Mouse (Mus musculus) ES-Bruce4 (cell line): ENCODE measurements around the gene Pxylp1. TPM values are rescaled to one million over a fixed set of nuclear protein-coding genes. Genes with fewer than 3 reads are reported as not detected.

Source experiments
- H3K27ac ChIP-seq: 2 replicates; pipeline ENCODE4 v1.5.1; 2012; ENCODE audit warnings: low read length, inconsistent platforms; ENCODE audit not compliant: insufficient read depth
- H3K27me3 ChIP-seq: 2 replicates; pipeline ENCODE4 v1.6.1; 2012; ENCODE audit warnings: mild to moderate bottlenecking, low read length, inconsistent platforms; ENCODE audit not compliant: control insufficient read depth, poor library complexity, insufficient read depth, severe bottlenecking
- H3K36me3 ChIP-seq: 2 replicates; pipeline ENCODE4 v1.6.1; 2012; ENCODE audit warnings: inconsistent platforms, mild to moderate bottlenecking, low read length, moderate library complexity; ENCODE audit not compliant: control insufficient read depth, poor library complexity, insufficient read depth, severe bottlenecking
- H3K4me1 ChIP-seq: one replicate; pipeline ENCODE4 v1.8.1; 2011; ENCODE audit warnings: low read length; ENCODE audit not compliant: control insufficient read depth, insufficient read depth
- H3K4me3 ChIP-seq: 2 replicates; pipeline ENCODE4 v1.5.1; 2011; ENCODE audit warnings: low read depth, mild to moderate bottlenecking, low read length
- H3K9ac ChIP-seq: 2 replicates; pipeline ENCODE4 v1.6.1; 2012; ENCODE audit warnings: low read depth, mild to moderate bottlenecking, inconsistent platforms; ENCODE audit not compliant: poor library complexity, severe bottlenecking
- H3K9me3 ChIP-seq: replicated peaks from 2 replicates; pipeline ENCODE4 v1.6.1; 2012; ENCODE audit warnings: mild to moderate bottlenecking, low read length, inconsistent platforms; ENCODE audit not compliant: control insufficient read depth, poor library complexity, insufficient read depth, severe bottlenecking
- CTCF ChIP-seq: IDR thresholded peaks from one replicate; pipeline ENCODE4 v1.8.1; 2011; ENCODE audit warnings: low read depth, low read length
- EP300 ChIP-seq: IDR thresholded peaks from 2 replicates; pipeline ENCODE4 v1.6.1; 2011; ENCODE audit warnings: low read depth, low read length; ENCODE audit not compliant: insufficient read depth
- POLR2A ChIP-seq: IDR thresholded peaks from one replicate; pipeline ENCODE4 v1.8.1; 2011; ENCODE audit warnings: low read length; ENCODE audit not compliant: insufficient read depth
- polyA plus RNA-seq: library from polyadenylated mRNA; stranded (reverse); fragments of >200 nt; gene quantifications from 2 replicates; pipeline ENCODE4 v1.2.4, GENCODE M21; 2011; ENCODE audit warnings: low read depth; ENCODE audit not compliant: missing spikeins, insufficient read depth, insufficient read length

Pxylp1 gene
- polyA plus RNA-seq, 1 experiment: 7.1 TPM

DNA sequence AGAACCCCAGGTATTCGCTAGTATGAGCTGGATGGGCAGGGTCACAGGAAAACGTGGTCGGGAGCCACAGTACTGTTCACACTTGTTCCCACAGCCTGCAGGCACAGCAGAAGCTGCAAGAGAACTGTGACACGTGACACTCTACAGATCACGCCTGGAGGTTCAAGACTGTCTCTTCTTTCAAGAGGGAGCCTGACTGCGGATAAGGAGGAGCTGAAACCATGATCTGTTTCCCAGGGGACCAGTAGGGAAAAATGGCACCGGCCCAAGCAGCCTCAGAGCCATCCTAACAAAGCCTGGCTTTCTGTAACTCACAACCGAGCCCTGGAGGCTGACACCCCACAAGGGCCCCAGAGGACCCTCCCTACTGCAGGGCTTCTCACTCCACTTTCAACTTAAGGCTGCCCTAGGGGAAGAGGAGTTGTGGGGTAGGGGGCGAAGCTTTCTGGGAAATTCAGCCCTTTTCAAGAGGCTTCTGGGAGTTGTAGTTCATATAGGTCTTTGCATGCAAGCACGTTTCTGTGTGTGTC, 97.0 kb downstream of the Pxylp1 start:
- H3K9me3 ChIP-seq: no peaks in the 10 kb centered on the region
- peak; percentile 51 for TF ChIP-seq POLR2A
- no peak for TF ChIP-seq EP300
- H3K36me3 ChIP-seq: no peaks in the 10 kb centered on the region
- no peaks in the 10 kb centered on the region for H3K27me3 ChIP-seq
- peak overlapping the region; percentile 11 for H3K4me3 ChIP-seq
- H3K9ac ChIP-seq: peak overlapping the region; percentile 61; the same call in 1 of the 2 replicates
- H3K27ac ChIP-seq: peak overlapping the region; percentile 18
- no peaks in the 10 kb centered on the region for H3K4me1 ChIP-seq

GRCm38 (mm10) chr9:96794601-96795000, 97.9 kb downstream of the Pxylp1 start:
- H3K9me3 ChIP-seq: no peaks in the 10 kb centered on the region
- TF ChIP-seq POLR2A (no peak), EP300 (no peak), CTCF (no peak)

GRCm38 (mm10) chr9:96792543-96792942, 99.9 kb downstream of the Pxylp1 start:
- Histone ChIP-seq H3K36me3 (no peaks in the 10 kb centered on the region), H3K27me3 (no peaks in the 10 kb centered on the region), H3K9ac (no peak overlapping the region), H3K27ac (no peak overlapping the region), H3K4me1 (no peaks in the 10 kb centered on the region), H3K4me3 (no peak overlapping the region), H3K9me3 (no peaks in the 10 kb centered on the region)
- no peak for TF ChIP-seq EP300
- no peak for TF ChIP-seq POLR2A
- TF ChIP-seq CTCF: no peak

More at GRCm38 (mm10) chr9:96794601-96795000, 97.9 kb downstream of the Pxylp1 start:
- Histone ChIP-seq H3K4me1 (no peaks in the 10 kb centered on the region), H3K4me3 (no peak overlapping the region), H3K36me3 (no peaks in the 10 kb centered on the region), H3K9ac (no peak overlapping the region), H3K27ac (no peak overlapping the region), H3K27me3 (no peaks in the 10 kb centered on the region)

DNA sequence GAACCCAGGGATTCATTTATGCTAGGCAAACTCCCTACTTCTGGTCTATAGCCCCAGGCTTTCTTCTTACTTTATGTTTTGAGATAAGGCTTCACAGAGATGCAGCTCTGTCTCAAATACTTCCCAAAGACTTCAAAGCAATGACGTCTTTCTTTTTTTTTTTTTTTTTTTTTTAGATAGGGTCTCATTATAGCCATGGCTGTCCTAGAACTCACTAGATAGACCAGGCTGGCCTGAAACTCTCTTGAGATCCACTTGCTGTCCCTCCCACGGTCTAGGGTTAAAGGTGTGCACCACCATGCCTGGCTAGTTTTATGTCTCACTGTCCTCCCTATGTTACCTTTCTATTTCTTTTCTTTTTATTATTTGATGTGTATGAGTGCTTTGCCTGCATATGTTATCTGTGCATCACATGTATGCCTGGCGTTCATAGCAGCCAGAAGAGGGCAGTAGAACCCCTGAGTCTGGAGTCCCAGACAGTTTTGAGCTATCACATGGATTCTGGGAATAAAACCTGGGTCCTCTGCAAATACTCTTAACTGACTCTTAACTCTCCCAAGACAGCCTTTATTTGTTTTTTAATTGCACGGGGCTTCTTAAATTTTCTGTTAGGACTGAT, 102.0 kb downstream of the Pxylp1 start:
- H3K36me3 ChIP-seq: no peaks in the 10 kb centered on the region
- H3K9me3 ChIP-seq: no peaks in the 10 kb centered on the region
- peak overlapping the region; percentile 6; the same call in 1 of the 2 replicates for H3K9ac ChIP-seq
- H3K27me3 ChIP-seq: no peaks in the 10 kb centered on the region
- no peak overlapping the region for H3K4me3 ChIP-seq
- H3K4me1 ChIP-seq: no peaks in the 10 kb centered on the region
- no peak overlapping the region for H3K27ac ChIP-seq
- TF ChIP-seq CTCF: peak; percentile 31
- TF ChIP-seq POLR2A: no peak
- no peak for TF ChIP-seq EP300

DNA sequence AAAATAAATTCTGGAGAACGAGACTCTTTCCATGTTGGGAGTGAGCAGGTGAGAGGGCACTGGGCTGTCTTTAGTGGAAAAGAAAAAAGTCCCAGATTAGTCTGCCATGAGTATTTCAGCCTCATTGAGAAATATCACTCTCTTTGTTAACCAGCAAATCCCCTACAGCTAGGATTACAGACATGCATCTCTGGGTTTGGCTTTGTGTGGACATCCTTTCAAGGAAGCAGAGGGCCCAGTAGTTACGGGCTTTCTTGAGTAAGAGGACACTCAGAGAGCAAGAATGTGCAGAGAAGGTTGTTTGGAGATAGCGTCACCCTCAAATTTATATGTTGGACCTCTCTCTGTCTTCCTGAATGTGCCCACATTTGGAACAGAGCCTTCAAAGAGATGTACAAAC, 102.6 kb downstream of the Pxylp1 start:
- no peak overlapping the region for H3K27ac ChIP-seq
- TF ChIP-seq POLR2A: no peak
- TF ChIP-seq EP300: no peak
- TF ChIP-seq CTCF: no peak
- no peaks in the 10 kb centered on the region for H3K27me3 ChIP-seq
- H3K4me3 ChIP-seq: no peak overlapping the region
- H3K4me1 ChIP-seq: no peaks in the 10 kb centered on the region
- no peaks in the 10 kb centered on the region for H3K9me3 ChIP-seq
- H3K36me3 ChIP-seq: no peaks in the 10 kb centered on the region
- no peak overlapping the region for H3K9ac ChIP-seq

GRCm38 (mm10) chr9:96787797-96788196, 104.7 kb downstream of the Pxylp1 start:
- H3K27ac ChIP-seq: no peak overlapping the region
- TF ChIP-seq CTCF (no peak), POLR2A (no peak), EP300 (no peak)
- H3K4me1 ChIP-seq: no peaks in the 10 kb centered on the region
- no peaks in the 10 kb centered on the region for H3K27me3 ChIP-seq
- H3K36me3 ChIP-seq: no peaks in the 10 kb centered on the region
- no peaks in the 10 kb centered on the region for H3K9me3 ChIP-seq
- H3K4me3 ChIP-seq: no peak overlapping the region
- no peak overlapping the region for H3K9ac ChIP-seq
